Mouse (Mus musculus) C2C12 (cell line): ENCODE results near the gene Ppp1r1b.

ENCODE experiments used
- CTCF ChIP-seq: IDR thresholded peaks from one replicate; pipeline ENCODE4 v1.5.1; 2011; ENCODE audit not compliant: control insufficient read depth, insufficient read depth, insufficient read length
- USF1 ChIP-seq: IDR thresholded peaks from one replicate; pipeline ENCODE4 v1.6.1; 2011; ENCODE audit warnings: low read depth, mild to moderate bottlenecking, control low read depth, moderate library complexity

DNA sequence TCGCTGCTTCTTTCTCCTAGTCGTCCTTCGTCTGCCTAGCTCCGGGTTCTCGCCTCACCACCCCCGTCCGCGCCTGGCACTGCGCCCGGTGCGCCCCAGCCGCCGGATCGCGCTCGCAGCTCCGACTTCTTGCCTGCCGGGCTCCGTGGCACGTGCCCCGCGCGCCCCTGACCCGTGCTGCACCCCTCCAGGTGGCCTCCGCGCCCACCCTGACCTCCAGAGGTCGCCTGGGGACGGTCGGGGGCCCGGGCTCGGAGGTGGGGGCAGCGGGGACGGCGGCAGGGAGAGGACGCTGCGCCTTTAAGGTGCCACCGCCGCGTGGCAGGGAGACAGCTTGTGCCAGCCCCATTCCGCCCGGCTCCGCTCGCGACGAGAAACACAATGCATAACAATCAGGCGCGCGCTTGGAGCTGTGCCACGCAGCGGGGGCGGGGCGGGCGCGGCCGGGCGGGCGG is 9.7 kb upstream of the Ppp1r1b start:
- TF ChIP-seq CTCF (no peak), USF1 (no peak)
